Mouse (Mus musculus) embryonic fibroblast, embryonic 13.5 days (primary cell): ENCODE data around the gene AL732309.1.

Experiments used
- CTCF ChIP-seq: IDR thresholded peaks from 2 replicates; pipeline ENCODE4 v1.5.1; 2011; ENCODE audit warnings: mild to moderate bottlenecking, control low read depth, low read length, moderate library complexity, borderline replicate concordance; ENCODE audit not compliant: insufficient read depth
- POLR2A ChIP-seq: IDR thresholded peaks from 2 replicates; pipeline ENCODE4 v1.6.1; 2011; ENCODE audit warnings: low read depth, mild to moderate bottlenecking, control low read depth, low read length, moderate library complexity

DNA sequence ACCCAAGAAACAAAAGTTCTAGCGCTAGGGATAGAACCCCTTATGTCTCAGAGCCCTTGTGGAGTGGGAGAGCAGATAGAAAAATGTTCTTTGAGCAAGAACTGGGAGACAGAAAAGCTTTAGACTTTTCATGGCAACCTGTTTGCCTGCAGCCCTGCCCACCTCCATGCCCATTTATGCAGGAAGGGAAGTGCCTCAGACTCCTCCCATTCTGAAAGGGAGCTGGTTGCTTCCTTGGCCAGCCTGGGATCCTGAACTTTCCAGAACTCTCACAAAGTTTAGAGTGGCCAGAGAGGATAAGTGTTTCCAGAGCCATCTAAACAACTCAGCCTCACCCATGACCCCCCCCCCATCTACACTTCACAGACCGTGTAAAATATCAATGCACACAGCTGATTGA is 49.5 kb downstream of the AL732309.1 start:
- no peak for TF ChIP-seq POLR2A
- no peak for TF ChIP-seq CTCF
